Mouse (Mus musculus): Measurements from ENCODE around the gene Plppr5.

- TF ChIP-seq GATA1 (IDR thresholded peaks at IDR 0.05; ENCODE audit: borderline replicate concordance, low read length): no peak
- no peak for TF ChIP-seq FLI1 (IDR thresholded peaks at IDR 0.05; ENCODE audit: low read length)
Observed at GRCm38 (mm10) chr3:117686648-117687047, 112.0 kb downstream of the Plppr5 start.
